Mouse (Mus musculus) kidney, postnatal 14 days (tissue): Measurements from ENCODE around the gene Rita1.
A peak's percentile ranks its signal among the peaks of the same experiment; 100 is the strongest.

Experiments used
- DNase-seq: peaks from one replicate; pipeline ENCODE4 v3.0.0; 2022; ENCODE audit warnings: mixed read lengths

The Rita1 gene

DNA sequence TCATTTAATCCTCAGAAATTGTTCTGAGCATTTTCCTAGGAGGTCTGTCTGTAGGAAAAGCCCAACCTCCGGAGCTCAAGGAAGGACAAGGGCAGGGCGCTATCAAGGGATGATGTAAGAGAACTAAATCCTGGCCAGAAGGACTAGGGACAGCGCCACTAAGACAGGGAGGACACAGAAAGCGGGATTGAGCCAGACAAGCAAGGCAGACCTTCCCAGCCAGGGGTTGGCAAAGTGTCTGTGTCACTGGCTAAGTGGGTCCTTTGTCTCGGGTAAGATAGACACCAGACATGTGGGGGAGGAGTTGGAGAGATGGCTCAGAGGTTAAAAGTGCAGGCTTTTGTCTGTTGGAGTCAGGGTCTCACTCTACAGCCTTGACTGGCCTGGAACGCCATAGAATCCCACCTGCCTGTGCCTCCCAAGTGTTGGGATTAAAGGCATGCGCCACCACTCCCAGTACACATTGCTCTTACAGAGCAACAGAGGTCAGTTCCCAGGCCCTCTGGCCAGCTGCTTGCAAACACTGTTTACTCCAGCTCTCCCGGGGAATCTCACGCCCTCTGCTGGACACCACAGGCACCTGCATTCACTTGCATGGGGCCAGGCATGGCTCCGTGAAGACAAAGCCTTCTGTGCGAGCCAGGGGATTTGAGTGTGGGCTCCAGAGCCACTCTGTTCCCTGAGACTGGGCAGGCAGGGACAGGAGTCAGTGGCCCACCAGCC lies 11.3 kb downstream of the Rita1 start:
- DNase-seq: no peak

DNA sequence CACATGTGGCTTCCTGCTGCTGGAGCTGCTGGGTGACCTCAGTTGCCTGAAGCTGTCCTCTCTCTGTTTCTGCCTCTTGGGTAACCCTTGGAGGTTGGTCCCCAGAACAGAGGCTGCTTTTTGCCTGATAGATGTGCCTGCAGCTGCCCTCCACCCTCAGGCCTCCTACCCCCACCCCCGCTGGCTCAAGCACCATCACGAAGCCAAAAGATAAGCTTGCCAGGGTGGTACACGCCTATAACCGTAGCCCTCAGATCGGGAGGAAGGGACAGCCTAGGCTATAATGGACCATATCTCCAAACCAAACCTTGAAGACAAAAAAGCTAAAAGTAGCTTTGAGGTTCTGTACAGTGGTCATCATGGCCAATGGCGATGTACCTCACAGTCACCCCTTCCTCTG lies 12.8 kb downstream of the Rita1 start:
- no peak for DNase-seq

DNA sequence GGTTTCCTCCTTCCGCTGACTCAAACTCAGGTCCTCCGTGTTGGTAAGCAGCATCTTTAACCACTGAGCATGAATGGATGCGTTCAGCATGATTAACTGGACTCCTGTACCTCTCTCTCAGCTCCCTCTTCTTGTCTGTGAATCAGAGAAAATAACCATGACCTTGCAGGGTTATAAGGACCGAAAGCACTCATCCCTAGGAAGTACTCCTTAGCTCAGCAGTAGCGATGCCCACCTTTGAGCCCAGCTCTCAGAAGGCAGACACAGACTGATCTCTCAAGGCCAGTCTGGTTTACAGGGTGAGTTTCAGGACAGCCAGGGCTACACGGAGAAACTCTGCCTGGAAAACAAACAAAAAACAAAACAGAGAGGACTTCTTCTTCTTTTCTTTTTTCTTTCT lies 17.9 kb downstream of the Rita1 start:
- peak; percentile 64 for DNase-seq

DNA sequence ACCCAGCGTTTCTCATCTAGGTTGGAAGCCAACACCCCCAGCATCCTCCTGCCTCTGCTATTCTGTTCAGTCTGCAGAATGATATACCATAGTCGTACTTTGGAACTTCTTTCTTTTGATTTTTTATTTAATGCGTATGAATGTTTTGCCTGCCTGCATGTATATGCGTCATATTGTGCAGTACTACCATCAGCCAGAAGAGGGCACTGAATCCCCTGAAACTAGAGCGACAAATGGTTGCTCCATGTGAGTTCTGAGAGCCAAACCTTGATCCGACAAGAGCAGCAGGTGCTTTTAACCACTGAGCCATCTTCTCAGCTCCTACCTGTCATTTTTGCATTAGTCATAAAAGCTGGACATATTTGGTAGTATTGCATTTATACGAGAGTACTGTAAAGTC lies 20.2 kb downstream of the Rita1 start:
- no peak for DNase-seq

DNA sequence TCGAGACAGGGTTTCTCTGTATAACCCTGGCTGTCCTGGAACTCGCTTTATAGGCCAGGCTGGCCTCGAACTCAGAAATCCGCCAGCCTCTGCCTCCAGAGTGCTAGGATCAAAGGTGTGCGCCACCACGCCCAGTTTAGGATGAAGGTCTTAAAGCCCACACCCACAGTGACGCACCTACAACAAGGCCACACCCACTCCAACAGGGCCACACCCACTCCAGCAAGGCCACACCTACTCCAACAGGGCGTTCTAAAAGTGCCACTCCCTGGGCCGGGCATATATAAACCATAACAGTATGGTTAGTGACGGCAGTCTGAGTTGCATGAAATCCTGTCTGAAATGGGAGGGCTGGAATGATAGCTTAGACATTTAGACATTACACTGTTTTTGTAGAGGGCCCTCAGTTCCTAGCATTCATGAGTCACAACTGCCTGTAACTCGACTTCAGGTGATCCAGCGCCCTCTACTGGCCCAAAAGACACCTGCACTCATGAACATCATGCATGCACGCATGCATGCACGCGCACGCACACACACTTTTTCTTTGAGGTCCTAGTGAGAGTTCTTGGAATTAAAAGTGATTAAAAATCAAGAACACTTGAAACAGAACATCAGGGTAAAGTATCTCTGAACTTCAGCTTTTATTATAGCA lies 21.9 kb downstream of the Rita1 start:
- no peak for DNase-seq

DNA sequence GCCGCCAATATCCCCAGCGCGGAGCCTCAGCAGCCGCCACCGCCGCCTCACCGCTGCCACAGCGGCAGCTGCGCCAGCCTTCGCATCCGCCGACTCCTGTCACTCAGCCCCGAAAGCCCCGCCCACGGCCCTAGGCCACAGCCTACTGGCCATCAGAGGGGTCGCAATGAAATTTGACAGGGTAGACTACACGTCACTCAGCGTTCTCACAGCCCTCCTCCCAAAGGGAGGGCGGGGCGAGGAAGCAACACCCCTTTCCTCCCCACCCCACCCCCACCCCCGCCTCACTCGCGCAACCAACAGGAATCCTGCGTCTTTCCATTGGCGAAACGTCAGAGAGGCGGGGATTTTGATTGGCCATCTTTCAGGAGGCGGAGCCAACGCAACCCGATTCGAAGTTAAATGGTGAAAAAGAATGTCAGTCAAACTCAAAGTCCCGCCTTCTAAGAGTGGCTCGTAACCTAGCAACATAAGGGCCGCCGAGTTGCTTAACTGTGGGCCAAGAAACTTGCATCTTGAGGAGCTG lies 23.8 kb downstream of the Rita1 start, which contains the start of the genes Tpcn1 and Iqcd:
Gene Tpcn1, minus strand, starts transcription at position 105 of the 526 bp plus-strand sequence.
Gene Iqcd, plus strand, starts transcription at position 448 of the 526 bp plus-strand sequence.
- DNase-seq: peak; percentile 100

DNA sequence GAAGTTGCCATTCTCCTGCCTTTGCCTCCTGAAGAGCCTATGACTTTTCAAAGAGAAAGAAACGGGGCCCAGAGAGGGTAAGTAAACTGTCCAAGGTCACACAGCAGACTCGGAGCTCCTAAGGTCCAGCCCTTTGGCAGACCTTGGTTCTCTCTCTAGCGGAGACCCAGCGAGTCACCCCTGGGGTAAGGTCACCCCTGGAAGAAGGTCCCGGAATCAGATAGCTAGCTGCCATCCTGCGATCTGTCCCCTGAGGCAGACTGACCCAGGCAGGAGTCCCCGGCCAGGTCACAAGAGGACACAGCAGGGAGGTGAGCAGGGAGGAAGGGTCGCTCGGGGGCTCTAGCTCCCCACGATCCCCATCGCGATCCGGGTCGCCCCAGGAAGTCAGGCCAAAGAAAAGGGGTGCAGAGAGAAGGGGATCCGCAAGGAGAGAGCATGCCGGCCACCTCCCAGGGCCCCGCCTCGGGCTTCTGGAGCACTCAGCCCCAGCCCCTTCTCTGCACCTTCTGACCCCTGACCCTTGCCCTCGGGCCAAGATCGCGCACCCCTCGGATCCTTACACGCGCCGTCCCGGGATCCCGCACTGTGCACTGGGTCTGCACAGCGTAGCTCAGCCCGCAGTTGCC lies 24.3 kb downstream of the Rita1 start:
- DNase-seq: no peak

DNA sequence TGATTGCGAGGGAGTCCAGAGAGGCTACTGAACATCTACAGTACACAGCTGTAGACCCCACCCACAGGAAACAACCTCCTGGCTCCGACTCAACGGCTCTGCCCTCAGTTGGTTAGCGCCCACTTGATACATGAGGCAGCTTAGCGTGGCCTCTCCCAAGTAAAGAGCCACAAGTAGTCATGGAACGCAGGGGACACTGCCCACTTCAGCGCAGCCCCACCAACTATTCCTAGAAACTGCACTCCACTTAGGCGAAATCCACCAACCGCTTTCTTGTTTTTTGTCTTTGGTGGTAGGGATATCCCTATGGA lies 24.8 kb downstream of the Rita1 start:
- DNase-seq: peak; percentile 68

DNA sequence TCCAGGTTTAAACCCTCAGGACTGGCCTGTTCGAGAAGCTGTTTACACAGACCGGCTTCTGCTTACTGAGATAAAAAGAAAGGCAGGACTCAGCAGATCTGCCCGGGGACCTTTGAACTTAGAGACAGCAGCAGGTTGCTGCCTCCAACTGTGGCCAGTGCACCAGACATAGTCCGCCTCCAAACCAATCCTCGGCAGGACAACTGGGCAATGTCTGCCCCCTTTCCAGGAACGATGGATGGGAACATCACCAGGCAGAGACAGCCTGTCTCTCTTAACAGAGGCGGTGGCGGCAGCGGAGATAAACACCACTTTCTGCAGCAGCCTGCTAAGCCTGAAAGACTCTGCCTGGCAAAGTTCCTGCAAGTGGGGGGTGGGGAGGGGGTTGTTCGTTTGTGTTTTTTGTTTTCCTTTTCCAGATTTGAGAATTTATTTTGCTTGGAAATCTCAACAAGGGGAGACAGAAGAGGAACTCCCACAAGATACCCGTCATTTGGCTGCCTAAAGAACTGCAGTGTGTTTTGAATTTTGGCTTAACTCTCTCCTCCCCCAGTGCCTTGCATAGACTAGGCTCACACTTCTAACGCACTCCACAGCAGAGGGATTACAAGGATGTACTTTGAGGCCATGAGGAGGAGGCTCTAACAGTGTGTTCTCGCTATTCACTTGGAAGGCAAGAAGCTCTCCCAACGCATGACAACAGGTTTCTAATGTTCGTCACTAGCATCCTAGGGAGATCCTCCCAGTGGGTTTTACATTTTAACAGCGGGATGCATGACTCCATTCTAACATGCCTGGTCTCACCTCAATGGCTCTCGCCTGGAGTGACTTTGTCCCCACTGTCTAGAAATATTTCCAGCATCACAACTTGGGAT lies 25.4 kb downstream of the Rita1 start:
- peak; percentile 84 for DNase-seq

DNA sequence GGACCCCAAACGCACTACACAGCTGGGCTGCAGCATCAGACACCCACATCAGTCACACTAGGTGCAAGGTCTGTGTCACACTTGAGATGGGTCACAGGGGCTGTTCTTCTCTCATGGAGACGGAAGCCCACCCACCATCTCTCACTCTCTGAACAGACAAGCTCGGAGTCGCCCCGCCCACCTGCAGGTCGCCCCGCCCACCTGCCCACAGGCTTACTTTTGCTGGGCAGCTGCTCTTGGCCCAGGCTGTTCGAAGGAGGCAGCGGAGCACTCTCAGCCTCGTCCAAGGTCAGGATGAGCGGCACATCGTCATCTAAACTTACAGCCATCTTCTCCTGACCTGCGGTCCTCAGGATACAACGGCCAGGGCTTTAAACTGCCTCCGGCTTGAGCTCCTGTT lies 27.4 kb downstream of the Rita1 start:
- DNase-seq: no peak

DNA sequence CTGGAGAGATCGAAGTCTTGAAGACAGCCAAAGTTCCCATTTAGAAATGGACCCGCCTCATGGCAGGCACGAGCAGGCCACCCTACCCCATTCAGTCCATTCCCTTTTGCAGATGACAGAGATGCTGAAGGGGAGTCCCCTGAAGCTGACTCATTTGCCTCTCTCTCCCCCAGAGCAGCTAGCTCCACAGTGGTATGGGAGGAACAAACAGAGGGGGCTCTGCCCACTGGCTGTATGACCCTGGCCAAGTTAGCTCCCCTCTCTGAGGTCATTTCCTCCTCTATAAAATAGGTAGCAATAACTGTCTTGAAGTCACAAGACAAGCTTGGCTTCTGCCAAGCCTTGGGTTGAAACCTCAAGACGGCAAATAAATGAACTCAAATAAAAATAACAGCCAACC lies 28.9 kb downstream of the Rita1 start:
- no peak for DNase-seq

DNA sequence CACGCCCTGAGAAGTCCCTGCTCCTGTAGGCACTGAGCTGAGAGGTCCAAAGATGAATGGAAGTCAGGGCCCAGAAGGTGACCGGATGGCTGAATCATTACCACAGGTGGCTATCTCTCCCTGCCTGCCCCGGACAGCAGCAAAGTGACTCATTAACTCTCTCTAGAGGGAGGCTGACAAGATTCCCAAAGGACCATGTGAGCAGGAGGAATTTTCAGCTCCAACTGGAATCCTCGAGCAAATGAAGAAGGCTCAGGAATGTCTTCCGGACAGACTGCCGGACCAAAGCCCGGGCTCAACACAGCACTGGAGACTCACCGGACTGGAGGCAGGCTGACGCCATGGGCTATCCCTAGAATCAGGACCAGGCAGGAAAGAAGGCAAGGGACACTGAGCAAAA lies 30.4 kb downstream of the Rita1 start:
- peak; percentile 74 for DNase-seq

DNA sequence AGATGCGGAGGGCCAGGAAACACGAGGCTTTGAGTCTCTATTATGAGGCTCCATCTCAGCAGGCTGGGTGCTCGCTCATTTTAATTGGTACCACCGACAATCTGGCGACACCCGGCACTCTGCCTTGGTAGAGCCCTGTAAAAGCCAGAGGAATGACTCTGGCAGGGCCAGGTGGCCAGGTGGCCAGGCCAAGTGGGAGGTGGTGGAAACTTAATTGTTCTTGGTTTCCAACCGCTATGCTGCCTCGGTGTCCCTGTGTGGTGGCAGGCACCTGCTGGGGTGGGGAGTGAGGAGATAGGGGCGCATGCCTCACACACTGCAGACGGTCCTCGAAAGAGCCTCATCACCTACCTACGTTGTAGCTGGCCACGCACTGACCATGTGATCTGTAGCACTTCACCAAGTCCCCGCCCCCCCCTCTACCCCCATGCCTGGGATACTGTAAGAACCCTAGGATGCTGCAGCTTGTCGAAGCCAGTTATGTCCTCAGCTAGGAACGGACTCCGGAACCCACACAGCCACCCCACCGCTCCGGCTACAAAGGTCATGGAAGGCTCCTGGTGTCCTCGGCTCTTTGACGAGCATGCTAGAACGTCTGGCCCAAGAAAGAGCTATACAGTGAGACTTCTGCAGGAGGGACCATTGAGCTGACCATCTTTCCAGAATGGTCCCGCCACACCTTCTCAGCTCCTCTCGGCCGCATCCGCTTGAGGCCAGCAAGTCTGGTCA lies 32.3 kb downstream of the Rita1 start:
- DNase-seq: no peak

DNA sequence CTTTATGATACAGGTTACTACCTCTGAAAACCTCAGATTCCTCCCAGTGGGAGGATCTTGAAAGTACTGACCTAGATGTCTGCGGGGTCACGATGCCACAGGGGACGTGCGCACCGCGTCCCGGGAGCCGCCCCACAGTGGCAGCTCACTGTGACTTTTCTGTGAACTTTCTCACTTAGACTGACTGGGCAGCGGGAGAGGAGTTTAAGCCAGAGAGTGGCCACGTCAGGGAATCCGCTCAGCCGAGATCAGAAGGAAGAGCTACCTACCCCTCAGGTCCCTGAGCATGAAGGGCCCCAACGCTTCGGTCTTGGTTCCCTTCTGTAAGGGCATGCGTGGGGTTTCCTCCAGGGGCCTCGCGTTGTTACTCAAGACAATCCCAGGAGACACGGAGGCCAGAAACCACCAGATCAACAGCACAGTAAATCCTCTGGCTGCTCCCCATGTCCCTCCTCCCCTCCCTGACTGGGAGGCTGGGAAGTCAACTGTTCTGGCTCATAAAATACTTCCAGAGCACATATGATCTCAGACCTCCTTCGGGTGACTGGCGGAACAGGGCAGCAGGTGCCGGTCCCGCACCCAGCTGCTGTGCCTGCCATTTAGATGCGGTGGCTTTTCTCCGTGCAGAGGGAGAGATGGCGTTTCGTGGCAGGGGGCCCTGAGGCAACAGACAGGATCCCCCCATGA lies 33.0 kb downstream of the Rita1 start:
- DNase-seq: peak; percentile 81

DNA sequence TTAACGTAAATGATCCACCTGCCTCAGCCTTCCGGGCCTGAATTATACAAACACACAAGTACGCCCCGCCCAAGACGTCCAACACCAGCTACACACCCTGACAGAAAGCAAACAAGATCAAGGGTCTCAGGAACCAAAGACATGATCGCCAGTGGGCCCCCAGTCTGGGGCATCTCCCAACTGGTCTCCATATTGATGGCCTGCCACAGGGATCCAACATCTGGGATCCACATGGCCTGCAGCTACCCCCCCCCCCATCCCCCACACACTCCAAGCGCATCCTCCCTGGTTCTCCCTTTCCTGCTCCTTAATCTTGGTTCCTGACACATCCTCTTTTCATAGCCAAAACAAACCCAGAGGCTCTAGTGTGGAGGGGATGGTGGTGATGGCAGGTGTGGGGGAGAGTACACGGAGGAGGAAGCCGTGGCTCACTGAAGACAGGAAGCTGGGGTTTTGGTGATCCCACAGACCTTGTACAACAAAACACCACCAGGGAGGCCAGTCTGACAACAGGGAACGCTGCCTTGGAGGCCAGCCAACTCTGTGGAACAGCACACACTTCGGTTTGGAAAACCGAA lies 33.8 kb downstream of the Rita1 start:
- peak; percentile 80 for DNase-seq

DNA sequence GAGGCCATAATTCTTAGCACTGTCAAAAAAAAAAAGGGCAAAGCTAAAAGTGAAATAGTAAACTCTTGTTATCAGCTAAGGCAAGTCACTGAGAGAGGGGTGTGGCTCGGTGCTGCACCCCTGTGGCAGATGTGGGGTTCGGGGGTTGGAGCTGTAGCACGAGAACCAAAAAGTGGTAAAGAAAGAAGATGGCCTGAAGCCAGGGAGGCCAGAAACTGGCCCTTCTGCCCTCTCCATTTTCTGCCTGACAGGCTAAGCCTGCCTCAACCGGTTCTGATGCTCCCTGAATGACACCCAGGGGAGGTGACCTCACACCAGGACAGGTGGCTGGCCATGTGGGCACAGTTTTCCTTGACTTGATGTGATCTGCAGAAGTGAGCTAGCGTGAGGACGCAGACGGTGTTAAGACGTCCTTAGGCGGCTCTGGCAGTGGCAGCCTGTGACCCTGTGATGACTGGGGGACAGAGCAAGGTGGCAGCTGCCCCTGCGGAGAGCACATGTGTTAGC lies 34.4 kb downstream of the Rita1 start:
- peak; percentile 68 for DNase-seq

DNA sequence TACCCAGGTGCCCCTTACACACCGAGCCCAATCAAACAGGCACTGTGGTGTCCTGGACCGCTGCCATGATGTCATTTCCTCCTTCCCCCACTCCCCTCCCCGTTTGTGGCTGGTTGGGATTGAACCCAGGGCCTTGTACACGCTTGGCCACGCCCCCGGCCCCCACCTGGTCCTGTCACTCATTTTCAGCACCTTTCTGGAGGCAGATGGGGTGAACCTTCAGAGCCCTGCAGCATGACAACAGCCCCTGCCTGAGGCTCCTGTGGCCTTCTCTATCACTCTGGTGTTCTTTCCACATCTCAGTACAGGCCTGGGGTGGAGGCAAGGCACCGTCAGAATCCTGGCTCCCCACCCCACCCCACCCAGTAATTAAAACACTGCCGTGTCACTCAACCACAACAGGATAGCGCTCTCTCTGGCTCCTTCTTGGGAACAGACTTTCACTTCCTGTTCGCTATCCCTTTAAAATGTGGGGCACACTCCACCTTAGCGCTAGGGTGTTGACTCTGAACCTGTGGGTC lies 35.5 kb downstream of the Rita1 start:
- no peak for DNase-seq

DNA sequence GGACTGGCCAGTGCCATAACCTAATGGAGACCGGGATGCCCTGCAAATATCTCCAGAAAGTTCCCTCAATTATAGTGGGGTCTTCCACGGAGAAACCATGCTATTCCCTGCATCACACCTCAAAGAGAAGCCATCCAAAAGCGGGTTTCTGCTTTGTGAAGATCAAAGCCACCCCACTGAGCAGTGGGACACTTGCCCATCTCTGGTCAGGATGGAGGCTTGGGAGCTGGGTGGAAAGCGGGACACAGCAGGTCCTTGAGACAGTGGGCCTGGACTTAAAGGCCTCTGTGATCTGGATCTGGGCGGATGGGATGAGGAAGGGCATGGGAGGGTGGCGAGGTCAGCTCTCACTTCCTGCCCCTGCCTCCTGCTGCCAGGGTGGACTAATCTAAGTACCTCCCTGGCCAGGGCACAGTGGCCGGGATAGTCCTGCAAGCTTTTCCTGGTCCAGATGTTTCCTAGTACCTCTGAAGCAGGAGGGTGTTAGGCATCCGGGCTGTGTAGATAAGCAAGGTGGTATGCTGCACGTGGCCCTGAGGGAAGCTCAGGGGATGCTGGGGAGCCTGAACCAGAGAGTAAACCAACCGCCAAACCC lies 37.8 kb downstream of the Rita1 start:
- no peak for DNase-seq

DNA sequence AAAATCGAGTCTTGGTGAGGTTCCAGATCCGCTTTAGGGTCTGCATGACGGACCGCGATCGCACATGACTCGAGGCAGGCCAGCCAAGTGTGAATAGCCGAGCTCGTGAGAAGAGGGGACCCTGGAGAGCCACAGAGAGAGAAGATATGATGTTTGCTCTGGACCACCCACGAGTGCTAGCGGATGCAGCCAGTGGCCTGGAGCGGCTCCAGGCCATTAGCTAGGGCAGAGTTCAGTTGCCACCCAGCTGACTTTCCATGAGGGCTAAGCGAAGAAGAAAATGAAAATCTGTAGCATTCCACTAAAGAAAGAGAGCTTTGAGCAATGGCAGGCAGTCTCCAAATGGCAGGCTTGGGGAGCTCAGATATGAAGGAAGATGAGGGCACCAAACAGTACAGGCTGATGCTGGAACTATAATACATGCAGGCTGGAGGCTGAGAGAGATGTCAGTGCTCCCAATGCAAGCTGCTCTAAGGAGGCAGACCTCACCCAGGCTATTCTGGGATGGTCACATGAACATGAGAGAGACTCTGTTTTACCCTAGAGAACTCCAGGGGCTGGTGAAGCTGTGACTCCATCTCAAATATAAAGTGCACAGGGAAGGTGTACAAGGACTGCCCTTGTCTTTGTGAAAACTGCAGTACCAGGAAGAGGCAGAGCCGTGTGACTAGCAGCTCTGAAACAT lies 41.2 kb downstream of the Rita1 start:
- peak; percentile 76 for DNase-seq
